Mouse (Mus musculus) embryonic facial prominence, embryonic 11.5 days (tissue): ENCODE measurements around the gene Stat3. TPM values are rescaled to one million over a fixed set of nuclear protein-coding genes. Genes with fewer than 3 reads are reported as not detected.
A peak's percentile ranks its signal among the peaks of the same experiment; 100 is the strongest.

Source experiments
- ATAC-seq: fragments of 200-750 bp; cut with Nextera tagmentation; replicated peaks from 2 replicates; pipeline ENCODE4 v1.8.0; 2017; ENCODE audit warnings: low read depth; ENCODE audit not compliant: insufficient number of reproducible peaks, low FRiP score, low TSS enrichment
- DNase-seq: peaks from one replicate; pipeline ENCODE4 v3.0.0-alpha.2; 2015; ENCODE audit warnings: low spot score
- H3K27ac ChIP-seq: fragments of 300-500 bp; sonication (generic); replicated peaks from 2 replicates; pipeline ENCODE4 v1.5.1; 2014; ENCODE audit warnings: mild to moderate bottlenecking, low read depth, low read length, control low read depth
- H3K27me3 ChIP-seq: fragments of 300-500 bp; sonication (generic); 2 replicates; pipeline ENCODE4 v1.6.1; 2014; ENCODE audit warnings: mild to moderate bottlenecking, low read length, moderate library complexity, mixed read lengths; ENCODE audit not compliant: control insufficient read depth, insufficient read depth
- H3K36me3 ChIP-seq: fragments of 300-500 bp; sonication (generic); replicated peaks from 2 replicates; pipeline ENCODE4 v1.6.1; 2014; ENCODE audit warnings: low read depth, mild to moderate bottlenecking, low read length, moderate library complexity, mixed read lengths; ENCODE audit not compliant: control insufficient read depth, insufficient read depth
- H3K4me1 ChIP-seq: fragments of 300-500 bp; sonication (generic); 2 replicates; pipeline ENCODE4 v1.6.1; 2014; ENCODE audit warnings: low read length, mixed read lengths; ENCODE audit not compliant: control insufficient read depth, insufficient read depth
- H3K4me2 ChIP-seq: fragments of 300-500 bp; sonication (generic); 2 replicates; pipeline ENCODE4 v1.6.1; 2014; ENCODE audit warnings: low read depth, mild to moderate bottlenecking, control low read depth, low read length, moderate library complexity
- H3K4me3 ChIP-seq: fragments of 300-500 bp; sonication (generic); 2 replicates; pipeline ENCODE4 v1.5.1; 2014; ENCODE audit warnings: low read depth, low read length, control low read depth
- H3K9ac ChIP-seq: fragments of 300-500 bp; sonication (generic); replicated peaks from 2 replicates; pipeline ENCODE4 v1.6.1; 2014; ENCODE audit warnings: mild to moderate bottlenecking, control low read depth, low read length
- H3K9me3 ChIP-seq: fragments of 300-500 bp; sonication (generic); replicated peaks from 2 replicates; pipeline ENCODE4 v1.6.1; 2016; ENCODE audit warnings: mild to moderate bottlenecking, low read length, inconsistent platforms, mixed read lengths; ENCODE audit not compliant: control insufficient read depth
- WGBS: fragments of 180-500 bp; shearing (Covaris S2); extraction: QIAGEN DNeasy Blood & Tissue Kit; methylation state at CpG from one replicate; pipeline ENCODE4 v1.1.7; 2014; 5-methylcytosine and 5-hydroxymethylcytosine counted together
- polyA plus RNA-seq: library from polyadenylated mRNA; unstranded; fragments of >200 nt; fragmentation: Nextera tagmentation; extraction: Ambion mirVana; gene quantifications from 2 replicates; pipeline ENCODE4 v1.2.1, GENCODE M21; 2014

Stat3 gene
- polyA plus RNA-seq, 1 experiment from 2014 or later: 23.5 TPM

DNA sequence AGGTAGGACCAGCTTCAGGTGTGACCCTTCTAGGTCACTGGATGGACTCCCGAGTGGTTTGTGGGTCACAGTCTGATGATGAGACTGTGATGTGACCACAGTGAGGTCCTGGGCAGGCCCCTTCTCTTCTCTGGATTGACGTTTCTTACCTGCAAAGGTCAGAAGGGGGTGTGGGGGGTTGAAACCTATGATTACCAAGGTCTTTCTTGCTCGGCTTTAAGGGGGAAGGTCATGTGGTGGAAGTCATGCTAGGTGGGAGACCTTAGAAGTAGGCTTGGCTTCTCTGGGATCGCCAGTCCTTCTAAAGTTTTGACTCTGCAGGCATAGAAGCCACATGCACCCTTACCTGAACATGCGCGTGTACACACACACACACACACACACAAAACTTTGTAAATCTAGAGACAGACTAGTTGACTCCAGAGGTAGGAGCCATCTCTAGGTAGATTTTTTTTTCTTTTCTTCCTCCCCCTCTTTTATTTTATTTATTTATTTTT lies 79.7 kb downstream of the Stat3 start:
- WGBS: 39% methylated on average over 6 of the region's 6 CpGs
- Histone ChIP-seq H3K4me1 (no peaks in the 10 kb centered on the region; the same call in 1 of the 2 replicates), H3K27me3 (peaks cover 14% of the 10 kb centered on the region), H3K9ac (no peak overlapping the region), H3K4me2 (peak overlapping the region; percentile 82), H3K36me3 (no peaks in the 10 kb centered on the region), H3K4me3 (peak overlapping the region; percentile 50; the same call in 1 of the 2 replicates), H3K27ac (no peak overlapping the region), H3K9me3 (no peaks in the 10 kb centered on the region)
- no peak for DNase-seq
- ATAC-seq: no peak

DNA sequence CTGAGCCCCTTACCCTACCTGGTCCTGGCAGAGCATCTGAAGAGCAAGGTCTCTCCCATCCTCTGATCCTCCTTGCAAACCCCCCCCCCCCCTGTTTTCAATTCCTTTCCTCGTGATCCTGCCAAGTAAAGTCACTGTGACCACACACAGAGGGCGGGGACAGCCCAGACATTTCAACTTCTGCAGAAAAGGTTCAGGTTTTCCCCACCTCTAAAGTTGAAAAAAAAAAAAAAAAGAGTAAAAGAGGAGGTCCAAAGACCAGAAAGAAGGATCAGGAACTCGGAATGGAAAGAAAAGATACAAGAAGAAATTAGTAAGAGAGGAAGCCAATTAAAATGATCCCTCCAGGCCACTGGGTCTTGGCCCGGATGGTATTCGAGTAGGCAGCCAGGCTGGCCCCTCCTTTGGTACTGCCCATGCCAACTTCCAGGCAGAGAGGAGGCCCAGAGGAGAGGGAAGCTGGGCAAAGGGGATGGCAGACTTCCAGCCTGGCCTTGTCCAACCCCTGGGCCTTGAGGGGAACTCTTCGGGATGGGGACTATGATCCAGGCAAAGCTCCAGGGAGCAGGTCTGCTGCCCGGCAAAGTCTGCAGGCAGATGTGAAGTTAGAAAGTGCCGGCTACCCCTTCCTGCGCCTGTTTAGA lies 80.3 kb downstream of the Stat3 start, which contains the start of gene Stat5a:
Gene Stat5a (plus strand): TSS at position 417 of the 644 bp plus-strand sequence.
- ATAC-seq (no peak), DNase-seq (no peak)
- H3K9me3 ChIP-seq: no peaks in the 10 kb centered on the region
- H3K4me3 ChIP-seq: peak within 1 kb of the TSS; percentile 50
- WGBS: 63% methylated on average over 9 of the region's 9 CpGs
- peak within 1 kb of the TSS; percentile 47 for H3K9ac ChIP-seq
- H3K27ac ChIP-seq: 0 out of 2 replicates have a peak within 1 kb of the TSS, but pooled peaks have one; percentile 4
- H3K27me3 ChIP-seq: peaks cover 14% of the 10 kb centered on the region
- H3K4me2 ChIP-seq: peak within 1 kb of the TSS; percentile 82
- H3K4me1 ChIP-seq: no peaks in the 10 kb centered on the region; the same call in 1 of the 2 replicates
- H3K36me3 ChIP-seq: no peaks in the 10 kb centered on the region

DNA sequence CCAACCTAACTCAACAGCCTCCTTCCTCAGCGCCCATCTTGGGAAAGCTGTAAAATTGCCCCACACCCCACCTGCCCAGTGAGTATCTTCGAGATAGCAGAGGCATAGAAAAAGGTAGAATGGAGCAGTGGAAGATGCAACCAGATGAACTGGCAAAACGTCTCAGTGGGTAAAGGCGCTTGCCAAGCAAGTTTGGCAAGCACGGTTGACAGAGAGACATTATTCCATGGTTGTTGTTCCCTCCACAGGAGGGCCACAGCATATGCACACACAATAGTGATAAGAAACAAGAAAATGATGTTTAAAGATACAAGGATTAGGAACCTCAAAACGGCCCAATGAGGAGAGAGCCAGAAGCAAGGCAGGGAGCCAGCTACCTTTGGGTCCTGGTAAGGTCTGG lies 81.4 kb downstream of the Stat3 start:
- WGBS: 74% methylated on average over 6 of the region's 6 CpGs
- Histone ChIP-seq H3K4me2 (no peak overlapping the region), H3K27me3 (peaks cover 14% of the 10 kb centered on the region), H3K36me3 (no peaks in the 10 kb centered on the region), H3K4me1 (no peaks in the 10 kb centered on the region; the same call in 1 of the 2 replicates), H3K27ac (no peak overlapping the region), H3K9me3 (no peaks in the 10 kb centered on the region), H3K4me3 (no peak overlapping the region), H3K9ac (no peak overlapping the region)
- no peak for ATAC-seq
- no peak for DNase-seq

DNA sequence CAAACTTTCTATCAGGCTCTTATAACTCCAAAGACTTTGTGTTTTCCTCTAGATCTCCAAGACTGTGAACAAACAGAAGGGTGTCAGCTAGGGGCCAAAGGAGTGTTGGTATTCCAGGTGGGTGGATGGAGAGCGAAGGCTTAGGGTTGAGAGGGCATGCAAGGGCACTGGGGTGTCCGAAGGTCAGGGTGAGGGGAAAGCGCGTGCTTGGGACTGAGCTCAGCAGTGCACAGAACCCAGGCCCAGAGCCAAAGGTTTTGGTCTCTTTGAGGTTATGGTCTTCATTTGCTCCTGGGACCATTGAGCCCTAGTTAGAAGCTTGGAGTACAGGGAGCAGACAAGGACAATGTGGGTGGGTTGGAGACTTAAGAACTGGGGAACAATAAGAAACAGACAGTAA lies 84.2 kb downstream of the Stat3 start:
- no peak for ATAC-seq
- no peak for DNase-seq
- Histone ChIP-seq H3K4me3 (no peak overlapping the region), H3K4me2 (no peak overlapping the region), H3K9ac (no peak overlapping the region), H3K27me3 (peaks cover 4% of the 10 kb centered on the region; the same call in 1 of the 2 replicates), H3K27ac (no peak overlapping the region), H3K9me3 (no peaks in the 10 kb centered on the region), H3K36me3 (no peaks in the 10 kb centered on the region), H3K4me1 (no peaks in the 10 kb centered on the region; the same call in 1 of the 2 replicates)
- WGBS: 83% methylated on average over 4 of the region's 4 CpGs

DNA sequence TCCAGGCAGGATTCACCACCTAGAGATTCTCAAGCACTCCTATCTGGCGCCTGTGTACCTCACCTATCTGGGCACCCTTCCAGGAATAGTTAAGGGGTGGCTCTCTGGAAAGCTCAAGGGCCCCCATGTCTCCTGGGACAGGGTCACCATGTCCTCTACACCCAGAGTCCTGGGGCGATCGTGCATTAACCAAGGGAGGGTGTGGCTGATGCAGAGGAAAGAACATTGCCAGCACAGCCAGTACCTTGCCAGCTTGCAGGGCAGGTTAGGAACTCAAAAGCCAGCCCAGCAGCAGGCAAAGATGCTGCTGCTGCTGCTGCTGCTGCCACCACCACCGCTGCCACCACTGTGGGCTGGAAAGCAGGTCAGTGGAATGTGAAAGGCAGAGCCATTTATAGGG lies 85.1 kb downstream of the Stat3 start:
- H3K27ac ChIP-seq: no peak overlapping the region
- 59% methylated on average over 4 of the region's 4 CpGs for WGBS
- H3K4me1 ChIP-seq: no peaks in the 10 kb centered on the region; the same call in 1 of the 2 replicates
- DNase-seq (no peak), ATAC-seq (no peak)
- H3K9me3 ChIP-seq: no peaks in the 10 kb centered on the region
- no peak overlapping the region for H3K4me2 ChIP-seq
- H3K36me3 ChIP-seq: no peaks in the 10 kb centered on the region
- H3K9ac ChIP-seq: no peak overlapping the region
- H3K4me3 ChIP-seq: no peak overlapping the region
- H3K27me3 ChIP-seq: 0 out of 2 replicates have a peak, but pooled peaks cover 1% of the 10 kb centered on the region

DNA sequence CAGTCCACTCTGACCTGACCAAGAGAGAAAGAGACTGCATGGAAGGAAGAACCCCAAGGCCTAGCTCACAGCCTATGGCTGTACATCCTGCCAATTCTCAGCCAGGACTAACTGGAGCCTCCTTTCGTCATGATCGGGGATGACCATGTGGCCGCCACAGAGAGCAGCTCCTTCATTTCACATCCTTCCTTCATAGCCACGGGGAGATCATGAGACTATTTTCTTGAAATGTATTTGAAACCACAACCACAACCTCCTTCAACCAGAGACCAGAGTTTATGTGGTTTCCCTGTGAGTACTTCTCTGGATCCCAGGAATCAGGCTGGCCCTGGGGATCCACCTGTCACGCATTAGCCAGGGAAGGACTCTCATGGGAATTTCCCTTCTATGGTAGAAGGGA lies 86.3 kb downstream of the Stat3 start:
- Histone ChIP-seq H3K36me3 (no peaks in the 10 kb centered on the region), H3K4me2 (no peak overlapping the region), H3K27ac (no peak overlapping the region), H3K4me1 (no peaks in the 10 kb centered on the region; the same call in 1 of the 2 replicates), H3K4me3 (no peak overlapping the region), H3K9ac (no peak overlapping the region), H3K9me3 (no peaks in the 10 kb centered on the region), H3K27me3 (no peaks in the 10 kb centered on the region)
- WGBS: 80% methylated on average over 5 of the region's 5 CpGs
- ATAC-seq (no peak), DNase-seq (no peak)

DNA sequence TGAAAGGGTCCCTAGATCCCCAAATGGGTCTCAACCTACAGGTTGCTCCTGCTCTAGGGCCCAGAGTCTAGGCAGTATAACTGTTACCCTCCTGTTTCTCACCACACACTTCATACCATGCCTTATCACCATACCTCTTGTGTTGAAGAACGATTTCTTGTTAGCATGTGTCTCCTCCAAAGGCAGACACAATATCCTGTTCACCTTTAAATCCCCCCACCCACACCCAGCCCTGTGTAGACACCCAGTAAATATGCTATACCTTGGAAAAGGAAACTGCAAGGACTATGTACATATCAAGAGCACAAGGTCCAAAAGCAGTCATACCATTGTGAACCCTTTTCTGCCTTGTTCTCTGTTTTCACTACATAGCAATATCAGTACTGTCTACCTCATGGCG lies 87.3 kb downstream of the Stat3 start:
- H3K4me3 ChIP-seq: no peak overlapping the region
- no peaks in the 10 kb centered on the region for H3K36me3 ChIP-seq
- ATAC-seq (no peak), DNase-seq (no peak)
- H3K9me3 ChIP-seq: no peaks in the 10 kb centered on the region
- WGBS: 92% methylated on average over 2 of the region's 2 CpGs
- no peak overlapping the region for H3K27ac ChIP-seq
- H3K27me3 ChIP-seq: no peaks in the 10 kb centered on the region
- H3K4me1 ChIP-seq: no peaks in the 10 kb centered on the region; the same call in 1 of the 2 replicates
- no peak overlapping the region for H3K4me2 ChIP-seq
- no peak overlapping the region for H3K9ac ChIP-seq

DNA sequence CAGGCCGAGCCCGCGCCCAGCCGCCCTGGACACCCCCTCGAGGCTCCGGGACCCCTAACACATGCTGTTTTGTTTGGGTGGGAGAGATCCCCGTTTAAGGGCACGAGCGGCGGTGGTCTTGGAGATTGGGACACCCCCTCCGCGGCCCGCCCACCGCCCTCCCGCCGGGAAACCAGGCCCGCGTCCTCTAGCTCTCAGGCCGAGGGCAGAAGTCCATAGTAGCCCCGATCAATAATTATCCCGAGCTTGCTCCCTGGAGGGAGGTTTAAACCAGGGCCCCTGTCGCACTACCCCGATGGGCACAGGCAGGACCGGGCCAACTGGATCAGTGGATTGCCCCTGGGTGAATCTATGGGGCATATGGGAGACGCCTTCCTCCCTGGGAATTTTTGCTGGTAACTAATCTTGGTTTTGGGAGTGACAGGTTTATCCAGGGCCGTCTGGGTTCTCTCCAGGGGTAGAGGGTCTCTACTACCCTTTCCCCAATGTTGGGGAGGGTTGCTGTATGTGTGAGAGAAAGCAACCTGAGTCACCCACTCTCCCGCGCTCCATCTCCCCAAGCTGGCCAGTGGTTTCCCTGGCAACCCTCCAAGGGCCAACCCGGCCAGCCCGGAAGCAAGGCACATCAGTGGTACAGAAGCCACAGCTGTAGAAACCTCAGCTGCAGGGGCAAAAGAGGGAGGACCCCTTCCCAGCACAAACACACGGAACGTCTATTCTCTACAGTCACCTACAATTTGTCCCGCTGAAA lies 88.4 kb downstream of the Stat3 start:
- Histone ChIP-seq H3K9ac (peak overlapping the region; percentile 96), H3K4me2 (peak overlapping the region; percentile 94), H3K9me3 (no peaks in the 10 kb centered on the region), H3K4me1 (no peaks in the 10 kb centered on the region; the same call in 1 of the 2 replicates), H3K4me3 (peak overlapping the region; percentile 91), H3K36me3 (no peaks in the 10 kb centered on the region), H3K27me3 (no peaks in the 10 kb centered on the region), H3K27ac (peak overlapping the region; percentile 28; the same call in 1 of the 2 replicates)
- peak; percentile 64 for DNase-seq
- under 1% methylated on average over 32 of the region's 33 CpGs for WGBS
- peak; percentile 78 for ATAC-seq
